Mouse (Mus musculus) urinary bladder, postnatal 14 days (tissue): ENCODE data around the gene Thbs4.

Experiments
- DNase-seq: peaks from one replicate; pipeline ENCODE4 v3.0.0; 2021; ENCODE audit warnings: low spot score

Gene Thbs4

GRCm38 (mm10) chr13:92760519-92760918 lies 34.1 kb downstream of the Thbs4 start:
- no peak for DNase-seq

DNA sequence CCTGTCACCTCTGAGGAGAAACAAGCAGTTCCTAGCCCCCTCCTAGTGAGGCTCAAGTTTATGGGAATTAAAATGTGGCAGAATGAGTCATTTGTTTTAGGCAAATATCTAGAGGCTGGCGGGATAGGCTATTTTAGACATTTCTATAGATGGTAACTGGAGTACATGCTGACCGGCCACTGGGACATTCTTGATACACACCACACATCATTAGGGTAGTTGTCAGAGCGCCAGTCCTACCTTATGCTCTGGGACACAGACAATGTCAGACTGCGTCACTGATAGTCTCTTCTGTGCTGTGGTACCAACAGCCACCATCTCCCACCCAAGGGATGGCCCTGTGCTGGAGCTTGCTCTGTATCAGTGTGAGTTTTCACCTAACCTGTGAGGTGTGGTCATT lies 35.5 kb downstream of the Thbs4 start:
- DNase-seq, result no peak

DNA sequence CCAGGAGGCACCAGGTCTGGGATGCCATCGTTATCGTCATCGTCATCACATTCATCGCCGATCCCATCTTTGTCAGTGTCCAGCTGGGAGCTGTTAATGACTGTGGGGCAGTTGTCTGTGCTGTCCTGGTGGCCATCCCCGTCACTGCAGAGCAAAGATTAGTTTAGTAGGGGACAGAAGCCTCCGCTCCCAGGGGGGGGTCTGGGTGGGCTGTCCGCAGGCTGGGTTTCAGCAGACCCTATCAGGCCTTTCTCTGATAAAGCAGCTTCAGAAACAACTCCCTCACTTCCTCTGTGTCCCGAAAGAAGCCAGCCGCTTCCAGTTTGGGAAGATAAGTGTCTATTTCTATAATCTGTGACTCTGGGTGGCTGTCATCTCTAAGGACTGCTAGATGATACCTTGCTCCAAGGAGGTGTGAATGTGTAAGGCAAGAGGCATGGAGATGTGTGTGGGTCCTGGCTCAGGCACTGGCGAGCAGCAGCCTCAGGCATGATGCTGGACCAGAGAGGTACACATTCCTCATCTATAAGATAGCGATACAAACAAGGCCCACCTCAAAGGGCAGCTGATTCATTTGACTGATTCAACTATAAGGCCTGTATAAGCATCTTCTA lies 36.5 kb downstream of the Thbs4 start:
- DNase-seq, result no peak

- DNase-seq, result no peak
Measured at GRCm38 (mm10) chr13:92755036-92755435, 39.6 kb downstream of the Thbs4 start.

DNA sequence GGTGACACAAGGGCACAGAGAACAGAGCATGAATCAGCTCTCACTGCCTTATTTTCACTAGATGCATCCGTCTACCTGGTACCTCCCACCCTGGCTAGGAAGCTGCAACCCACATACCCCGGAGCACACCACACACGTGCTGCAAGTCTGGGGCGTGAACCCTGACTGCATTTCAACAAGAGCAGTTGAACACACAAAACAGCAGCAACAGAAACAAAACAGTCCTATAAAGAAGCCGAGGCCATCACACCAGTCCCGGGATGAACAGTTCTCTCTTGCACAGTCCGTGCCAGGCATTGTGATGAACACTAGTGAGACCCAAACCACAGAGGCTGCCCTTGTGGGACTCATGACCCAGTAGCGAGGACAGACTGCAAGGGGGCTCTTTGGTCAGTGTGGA lies 40.9 kb downstream of the Thbs4 start:
- no peak for DNase-seq

DNA sequence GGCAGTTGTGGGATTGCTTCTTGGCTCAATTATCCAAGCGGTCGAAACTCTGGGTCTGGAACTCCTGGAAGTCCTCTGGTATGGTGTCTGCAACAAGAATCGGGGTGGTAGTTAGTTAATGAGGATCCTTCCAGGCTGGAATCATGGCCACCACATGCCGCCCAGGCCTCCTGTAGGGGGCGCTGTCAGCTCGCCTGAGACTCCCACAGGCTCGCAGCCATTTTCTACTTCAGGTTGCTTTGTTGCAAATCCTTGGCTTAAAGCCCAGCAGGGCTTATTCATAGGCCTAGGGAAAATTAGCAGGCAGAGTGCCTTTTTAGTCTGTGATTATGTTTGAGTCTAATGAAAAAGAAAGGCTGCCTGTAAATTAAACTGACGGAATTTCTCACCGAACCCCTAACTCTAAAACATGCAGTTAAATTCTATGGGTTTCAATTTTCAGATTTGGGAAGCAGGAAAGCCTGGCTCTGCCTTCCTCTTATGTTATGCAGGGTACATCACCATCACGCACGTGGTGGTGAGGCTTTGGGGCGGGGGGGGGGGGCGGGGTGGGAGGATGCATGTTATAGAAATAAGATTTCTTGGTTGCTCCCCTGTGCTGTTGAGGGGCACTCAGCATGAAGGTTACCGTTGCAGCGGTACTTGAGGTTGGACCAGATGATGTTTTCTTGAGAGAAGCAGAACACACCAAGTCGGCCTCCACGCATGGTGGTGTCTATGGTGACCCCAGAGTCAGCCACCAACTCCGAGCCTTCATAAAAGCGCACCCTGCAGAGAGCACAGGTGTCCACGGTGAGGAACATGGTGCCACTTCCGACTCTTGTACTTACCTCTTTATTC lies 42.7 kb downstream of the Thbs4 start:
- DNase-seq, result peak; percentile 84

DNA sequence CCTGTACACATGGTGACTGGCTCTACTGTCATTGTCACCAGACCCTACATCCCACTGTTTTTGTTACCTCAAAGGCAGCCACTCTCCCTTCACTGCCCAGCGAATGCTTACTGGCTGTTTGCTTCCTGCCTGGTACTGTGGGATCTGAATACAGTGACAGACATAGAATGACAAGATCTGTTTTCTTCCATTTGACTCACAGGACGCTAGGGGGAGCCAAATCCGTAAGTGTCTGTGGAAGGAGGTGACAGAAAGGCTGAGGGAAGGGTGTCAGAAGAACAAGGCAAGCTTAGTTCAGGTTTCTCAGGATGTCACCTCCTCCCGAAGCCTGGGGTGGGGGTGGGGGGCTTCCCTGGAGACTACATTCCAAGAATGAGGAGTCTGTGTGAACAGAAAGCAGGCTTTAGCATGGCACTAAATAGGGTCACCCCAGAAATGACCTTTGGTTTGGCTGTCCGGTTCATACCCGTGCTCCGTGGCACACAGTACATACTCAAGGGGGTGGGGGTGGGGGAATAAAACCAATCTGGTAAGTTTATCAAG lies 43.6 kb downstream of the Thbs4 start:
- peak; percentile 64 for DNase-seq

DNA sequence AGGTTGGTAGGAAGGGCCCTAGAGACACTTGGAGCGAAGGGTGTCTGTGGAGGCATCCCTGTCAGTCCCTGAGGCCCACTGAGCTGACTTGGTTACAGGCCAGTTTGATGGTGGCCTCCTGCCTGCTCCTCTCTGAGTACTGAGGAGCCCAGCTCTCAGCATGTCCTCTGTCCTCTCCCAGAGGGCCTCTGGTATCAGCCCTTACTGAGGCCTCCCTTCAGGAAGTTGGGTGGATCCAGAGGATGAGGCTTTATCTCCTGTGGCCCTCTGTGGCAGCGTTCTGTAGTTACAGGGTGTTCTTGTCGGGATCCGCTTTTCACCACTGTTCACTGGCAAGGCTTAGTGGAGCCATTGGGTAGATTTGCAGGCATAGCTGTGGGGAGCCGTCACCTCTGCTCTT lies 51.3 kb downstream of the Thbs4 start:
- no peak for DNase-seq

DNA sequence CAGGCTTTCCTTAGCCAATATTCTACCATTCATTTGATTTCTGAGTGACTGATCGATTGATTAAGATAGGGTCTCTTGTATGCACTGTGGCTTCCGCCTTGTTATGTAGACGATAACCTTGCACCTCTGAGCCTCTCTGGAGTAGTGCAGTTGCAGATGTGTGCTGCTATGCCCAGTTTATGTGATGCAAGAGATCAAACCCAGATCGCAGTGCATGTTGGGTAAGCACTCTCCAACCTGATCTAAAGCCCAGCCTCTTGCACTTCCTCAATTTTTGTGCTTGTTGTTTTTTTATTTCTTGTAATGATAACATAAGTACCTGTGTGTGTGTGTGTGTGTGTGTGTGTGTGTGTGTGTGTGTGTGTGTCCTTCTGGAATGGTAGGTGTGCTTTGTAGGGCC lies 51.7 kb downstream of the Thbs4 start:
- DNase-seq, result no peak

DNA sequence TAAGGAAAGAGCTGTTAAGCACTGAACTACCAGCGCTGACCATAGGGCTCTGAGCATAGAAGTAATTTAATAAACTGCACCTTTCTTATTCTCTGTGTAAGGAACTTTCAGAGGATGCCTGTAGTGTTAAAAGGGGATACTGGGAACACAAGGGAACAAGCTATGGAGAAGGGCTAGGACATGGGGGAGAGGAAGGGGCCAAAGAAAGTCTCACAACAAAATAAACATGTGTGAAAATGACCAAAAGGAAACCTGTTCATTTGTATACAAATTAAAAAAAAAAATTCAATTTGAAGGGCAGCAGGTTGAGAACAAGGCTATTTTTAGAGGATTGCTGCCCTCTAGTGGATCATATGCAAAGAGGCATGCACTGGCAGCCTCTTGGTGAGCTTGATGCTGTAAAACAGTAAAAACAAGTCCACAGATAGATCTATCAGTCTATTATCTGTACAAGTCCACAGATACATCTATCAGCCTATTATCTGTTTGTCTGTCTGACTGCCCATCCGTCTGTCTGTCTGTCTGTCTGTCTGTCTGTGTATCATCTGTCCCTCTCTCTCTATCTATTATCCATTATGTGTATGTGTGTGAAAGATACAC lies 53.8 kb downstream of the Thbs4 start:
- no peak for DNase-seq

GRCm38 (mm10) chr13:92739858-92740257 lies 54.8 kb downstream of the Thbs4 start:
- DNase-seq, result no peak

DNA sequence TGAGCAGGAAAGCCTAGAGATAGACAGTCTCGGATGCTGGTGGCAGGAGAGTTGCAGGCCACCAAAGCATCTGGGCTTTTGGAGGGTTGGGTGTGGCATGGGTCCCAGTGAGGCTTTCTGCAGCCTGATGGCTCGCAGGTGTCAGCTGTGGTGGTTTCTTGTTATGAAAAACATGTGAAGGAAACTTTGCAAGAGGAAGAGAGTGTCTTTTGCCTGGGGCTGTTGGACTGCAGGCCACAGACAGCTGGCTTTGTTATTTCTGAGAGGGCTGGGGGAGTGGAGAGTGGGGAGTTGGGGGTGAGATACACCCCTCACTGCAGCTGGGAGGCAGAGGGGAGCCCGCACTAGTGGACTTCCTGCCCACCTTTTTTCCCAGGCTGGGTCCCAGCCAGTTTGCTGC lies 55.8 kb downstream of the Thbs4 start:
- DNase-seq, result no peak

DNA sequence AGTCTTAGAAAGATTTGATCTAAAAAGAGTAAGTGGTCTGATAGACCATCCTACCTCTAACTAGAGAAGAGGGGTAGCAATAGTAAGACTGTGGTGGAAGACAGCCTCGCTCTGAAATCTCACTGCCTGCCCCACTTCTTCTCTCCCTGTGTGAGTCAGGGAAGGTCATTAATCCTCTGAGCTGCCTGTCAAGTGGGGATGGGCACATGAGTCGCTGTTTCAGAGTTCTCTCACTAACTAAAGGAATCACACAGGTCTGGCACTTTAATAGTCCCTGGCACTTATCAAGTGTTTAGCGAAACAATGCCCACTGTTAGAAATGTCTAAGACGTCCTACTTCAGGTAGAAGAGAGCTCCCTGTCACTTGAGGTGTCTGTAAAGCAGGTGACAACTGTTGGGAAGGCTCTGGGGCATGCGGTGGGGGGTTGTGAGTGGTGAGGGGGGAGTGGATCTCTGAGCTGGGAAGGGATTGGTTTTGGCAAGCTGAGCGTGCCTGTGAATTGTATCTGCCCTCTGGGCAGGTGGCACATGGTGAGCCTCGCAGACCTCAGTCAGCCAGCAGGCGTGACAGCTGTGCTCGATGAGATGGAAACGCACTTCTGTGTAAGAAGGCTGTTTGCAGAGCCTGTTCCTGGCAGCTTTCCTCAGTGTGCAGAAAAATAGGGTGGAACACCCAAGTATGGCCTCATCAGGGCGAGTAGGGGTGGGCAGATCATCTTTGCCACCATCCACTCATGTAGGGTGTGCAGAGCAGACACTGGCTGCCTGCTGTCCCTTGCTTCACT lies 57.9 kb downstream of the Thbs4 start:
- no peak for DNase-seq

DNA sequence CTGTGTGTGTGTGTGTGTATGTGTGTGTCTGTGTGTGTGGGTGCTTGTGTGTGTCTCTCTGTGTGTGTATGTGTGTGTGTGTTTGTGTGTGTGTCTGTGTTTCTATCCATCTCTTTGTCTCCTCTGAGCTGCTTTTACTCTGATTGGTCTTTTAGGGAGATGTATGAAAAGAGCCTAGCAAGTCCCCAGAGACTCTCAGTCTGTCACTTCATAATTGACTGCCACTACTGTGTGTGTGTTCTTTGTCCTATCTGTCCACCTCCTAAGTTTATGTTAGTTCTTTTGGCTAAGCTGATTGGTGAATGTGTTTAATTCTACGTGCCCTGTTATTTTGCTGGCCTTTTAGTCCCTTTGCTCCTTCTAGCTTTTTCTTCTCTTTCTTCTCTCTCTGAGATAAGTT lies 58.9 kb downstream of the Thbs4 start:
- DNase-seq, result no peak

GRCm38 (mm10) chr13:92733741-92734140 lies 60.9 kb downstream of the Thbs4 start:
- no peak for DNase-seq

GRCm38 (mm10) chr13:92733252-92733651 lies 61.4 kb downstream of the Thbs4 start:
- DNase-seq, result peak; percentile 44

DNA sequence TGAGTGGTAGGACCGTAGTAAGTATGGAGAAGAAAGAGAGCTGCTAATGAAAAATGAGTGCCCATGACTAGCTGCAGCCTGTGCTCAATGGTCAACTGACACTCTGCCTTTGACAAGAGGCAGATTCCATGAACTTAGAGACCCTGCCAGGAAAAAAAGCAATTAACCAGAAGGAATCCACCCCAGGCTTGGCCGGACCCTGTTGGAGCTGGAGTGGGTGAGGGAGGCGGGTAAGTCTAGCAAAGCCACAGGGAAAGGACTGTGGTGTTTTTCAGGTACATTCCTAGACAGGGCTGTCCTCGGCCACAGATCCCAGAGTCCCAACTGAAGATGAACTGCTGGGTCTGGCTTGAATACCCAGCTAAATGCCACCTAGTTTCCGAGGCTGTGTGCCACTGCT lies 61.8 kb downstream of the Thbs4 start:
- DNase-seq, result no peak

- no peak for DNase-seq
Measured at GRCm38 (mm10) chr13:92731811-92732210, 62.8 kb downstream of the Thbs4 start.

DNA sequence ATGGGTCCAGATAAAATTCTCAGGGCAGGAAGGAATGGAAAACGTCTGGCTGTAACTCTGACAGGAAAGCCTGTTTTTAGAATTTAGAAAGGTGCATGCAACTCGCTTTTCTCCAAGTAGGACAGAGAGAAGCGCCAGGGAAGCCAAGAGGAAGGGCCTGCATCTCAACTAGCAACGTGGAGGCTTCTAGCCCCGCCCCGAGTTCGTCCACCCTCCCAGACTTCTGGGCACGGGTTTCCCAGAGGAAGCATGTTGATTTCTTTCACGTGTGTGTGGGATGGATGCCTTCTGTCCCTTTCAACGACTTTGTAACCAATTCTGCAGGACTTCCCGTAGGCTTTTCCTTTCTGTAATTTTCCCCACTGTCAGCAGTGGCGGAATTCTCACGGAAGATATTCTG lies 64.8 kb downstream of the Thbs4 start:
- DNase-seq, result peak; percentile 44

DNA sequence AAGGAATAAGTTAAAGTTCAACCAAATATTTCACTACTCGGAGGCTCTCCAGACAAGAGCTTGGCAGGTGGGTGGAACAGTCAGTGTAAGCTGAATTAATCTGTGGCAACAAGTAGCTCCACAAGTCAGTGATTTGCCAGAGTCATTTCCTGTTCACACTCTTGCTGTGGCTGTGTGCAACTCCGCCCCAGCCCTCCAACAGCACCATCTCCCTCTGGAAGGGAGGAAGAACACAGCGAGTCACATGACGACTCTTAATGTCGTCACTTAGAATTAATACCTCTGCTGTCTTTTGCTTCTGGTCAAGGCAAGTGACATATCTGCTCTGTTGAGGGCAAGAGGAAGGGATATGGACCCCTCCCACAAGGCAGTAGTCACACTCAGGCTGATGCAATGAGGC lies 72.2 kb downstream of the Thbs4 start:
- no peak for DNase-seq

- DNase-seq, result no peak
Measured at GRCm38 (mm10) chr13:92721006-92721405, 73.6 kb downstream of the Thbs4 start.
